Comparison of ENCODE assay signal across 8 mouse cellular contexts in genomic region chr15:102099771-102100160, GRCm38 (mm10). TPM values are rescaled to one million over a fixed set of nuclear protein-coding genes. Genes with fewer than 3 reads are reported as not detected.
DNase-seq lines count a peak whose midpoint lies in the region; ATAC-seq and TF ChIP-seq lines count a peak whose summit lies in the region.

No protein-coding gene starts in this region.

- H3K9ac ChIP-seq in limb, embryonic 14.5 days (ENCODE audit: low read depth, low read length, severe bottlenecking) = peak overlapping the region; percentile 65
- peak overlapping the region; percentile 48 for H3K9ac ChIP-seq in stomach, embryonic 15.5 days

- no peak for DNase-seq in cerebellum, adult 2 months
- DNase-seq in cerebellum, adult 9-11 months = no peak
- no peak for DNase-seq in spleen, adult 2 months (ENCODE audit: low read depth in 1 of 2, low spot score in 2 of 2)
- no peak for DNase-seq in spleen, postnatal 4 days (ENCODE audit: low spot score in 2 of 2)
- no peak for DNase-seq in limb, embryonic 14.5 days (ENCODE audit: low spot score)
- no peak for DNase-seq in gastrocnemius, postnatal 36 days
- DNase-seq in layer of hippocampus, adult 9-10 months (ENCODE audit: low spot score) = no peak

- H3K27me3 ChIP-seq in cerebellum, adult 2 months (ENCODE audit: control insufficient read depth, insufficient read depth, low read length) = no peaks in the 10 kb centered on the region
- H3K27me3 ChIP-seq in spleen, adult 2 months (ENCODE audit: control insufficient read depth, insufficient read depth, low read length) = 0 out of 2 replicates have a peak, but pooled peaks cover 2% of the 10 kb centered on the region
- H3K27me3 ChIP-seq in limb, embryonic 14.5 days (ENCODE audit: control insufficient read depth, insufficient read depth, low read length) = no peaks in the 10 kb centered on the region
- no peaks in the 10 kb centered on the region for H3K27me3 ChIP-seq in stomach, embryonic 15.5 days (replicated peaks)

- no peak for TF ChIP-seq POLR2A in cerebellum, adult 2 months (IDR thresholded peaks at IDR 0.05; ENCODE audit: borderline replicate concordance, insufficient read depth, low read length)
- TF ChIP-seq POLR2A in spleen, adult 2 months (IDR thresholded peaks at IDR 0.05; ENCODE audit: low read depth, low read length) = no peak
- no peak for TF ChIP-seq POLR2A in limb, embryonic 14.5 days (IDR thresholded peaks at IDR 0.05; ENCODE audit: borderline replicate concordance, extremely low read depth, insufficient read depth, insufficient read length)

- H3K4me2 ChIP-seq in limb, embryonic 14.5 days (replicated peaks; ENCODE audit: low read depth, low read length, severe bottlenecking) = peak overlapping the region; percentile 78
- peak overlapping the region; percentile 83 for H3K4me2 ChIP-seq in stomach, embryonic 15.5 days

- no peaks in the 10 kb centered on the region for H3K9me3 ChIP-seq in limb, embryonic 14.5 days (ENCODE audit: control insufficient read depth, low read length)
- no peaks in the 10 kb centered on the region for H3K9me3 ChIP-seq in stomach, embryonic 15.5 days

- H3K4me1 ChIP-seq in cerebellum, adult 2 months (ENCODE audit: control insufficient read depth, insufficient read depth, low read length) = no peaks in the 10 kb centered on the region
- peaks cover 3% of the 10 kb centered on the region for H3K4me1 ChIP-seq in spleen, adult 2 months (ENCODE audit: control insufficient read depth, insufficient read depth, insufficient read length)
- peaks cover 62% of the 10 kb centered on the region for H3K4me1 ChIP-seq in limb, embryonic 14.5 days (ENCODE audit: control insufficient read depth, insufficient read depth, low read length)
- H3K4me1 ChIP-seq in stomach, embryonic 15.5 days = peaks cover 71% of the 10 kb centered on the region

- peaks cover 10% of the 10 kb centered on the region for H3K36me3 ChIP-seq in spleen, adult 2 months (ENCODE audit: control insufficient read depth, insufficient read depth, low read length)
- peaks cover 34% of the 10 kb centered on the region for H3K36me3 ChIP-seq in limb, embryonic 14.5 days (ENCODE audit: control insufficient read depth, insufficient read depth, low read length)
- peaks cover 23% of the 10 kb centered on the region for H3K36me3 ChIP-seq in stomach, embryonic 15.5 days

- intact Hi-C loops in gastrocnemius, postnatal 36 days (cut with DNase I) = no loop called here

- WGBS in cerebellum, adult 2 months = 33% methylated on average over 8 of the region's 8 CpGs
- 37% methylated on average over 8 of the region's 8 CpGs for WGBS in spleen, adult 2 months
- WGBS in limb, embryonic 14.5 days = 22% methylated on average over 8 of the region's 8 CpGs
- 20% methylated on average over 8 of the region's 8 CpGs for WGBS in stomach, embryonic 15.5 days

- ATAC-seq in limb, embryonic 14.5 days (ENCODE audit: low FRiP score, low read depth) = no peak
- no peak; the same call in 1 of the 2 replicates for ATAC-seq in stomach, embryonic 15.5 days (ENCODE audit: insufficient read depth, low FRiP score, low read depth)

- no peak for TF ChIP-seq CTCF in cerebellum, adult 2 months (IDR thresholded peaks at IDR 0.05; ENCODE audit: borderline replicate concordance, insufficient read depth, low read depth, low read length)
- no peak for TF ChIP-seq CTCF in spleen, adult 2 months (IDR thresholded peaks at IDR 0.05; ENCODE audit: extremely low read depth, insufficient read depth, insufficient read length, insufficient replicate concordance)

- H3K27ac ChIP-seq in cerebellum, adult 2 months (ENCODE audit: insufficient read depth, low read length) = no peak overlapping the region
- H3K27ac ChIP-seq in spleen, adult 2 months (ENCODE audit: insufficient read depth, low read length) = 0 out of 2 replicates have a peak overlapping the region, but pooled peaks have one; percentile 16
- peak overlapping the region; percentile 97 for H3K27ac ChIP-seq in limb, embryonic 14.5 days (replicated peaks; ENCODE audit: low read depth, low read length)
- H3K27ac ChIP-seq in stomach, embryonic 15.5 days = peak overlapping the region; percentile 98

- peak overlapping the region; percentile 66 for H3K4me3 ChIP-seq in cerebellum, adult 2 months (replicated peaks; ENCODE audit: insufficient read depth, low read depth, low read length)
- peak overlapping the region; percentile 53; the same call in 1 of the 2 replicates for H3K4me3 ChIP-seq in spleen, adult 2 months (ENCODE audit: extremely low read depth, insufficient read depth, insufficient read length)
- H3K4me3 ChIP-seq in limb, embryonic 14.5 days (replicated peaks; ENCODE audit: low read length) = peak overlapping the region; percentile 59
- H3K4me3 ChIP-seq in stomach, embryonic 15.5 days (replicated peaks) = peak overlapping the region; percentile 69

RNA-seq across cellular contexts. Expression of gene Tns2, which starts 0.4 kb away (rescaled TPM):
- polyA plus RNA-seq in cerebellum, adult 2 months (2012; rRNA removed) = 33.6 and 33.7 TPM in 2 replicates
- 44.5 and 46.3 TPM in 2 replicates for polyA plus RNA-seq in spleen, adult 2 months (2012; rRNA removed)
- polyA plus RNA-seq in limb, embryonic 14.5 days (2012; rRNA removed) = 114 and 134 TPM in 2 replicates
- 62.5 and 66.3 TPM in 2 replicates for polyA plus RNA-seq in limb, embryonic 14.5 days (2014; fragmentation: Nextera tagmentation; extraction: Ambion mirVana)
- polyA plus RNA-seq in stomach, embryonic 15.5 days (2015; fragmentation: Nextera tagmentation; extraction: Ambion mirVana) = 34.6 and 34.7 TPM in 2 replicates
- total RNA-seq in gastrocnemius, postnatal 36 days (2021) = 10 to 100 TPM; 34.7 to 36.0 TPM

RNA-seq across cellular contexts. Expression of gene Eif4b, which starts 26.2 kb away (rescaled TPM):
- polyA plus RNA-seq in cerebellum, adult 2 months (2012; rRNA removed) = 114 TPM in 2 replicates
- polyA plus RNA-seq in spleen, adult 2 months (2012; rRNA removed) = 59.7 and 65.8 TPM in 2 replicates
- 165 and 199 TPM in 2 replicates for polyA plus RNA-seq in limb, embryonic 14.5 days (2012; rRNA removed)
- polyA plus RNA-seq in limb, embryonic 14.5 days (2014; fragmentation: Nextera tagmentation; extraction: Ambion mirVana) = 133 and 134 TPM in 2 replicates
- 107 and 116 TPM in 2 replicates for polyA plus RNA-seq in stomach, embryonic 15.5 days (2015; fragmentation: Nextera tagmentation; extraction: Ambion mirVana)
- 100 to 1,000 TPM; 148 to 169 TPM for total RNA-seq in gastrocnemius, postnatal 36 days (2021)

RNA-seq across cellular contexts. Expression of gene Spryd3, which starts 36.3 kb away (rescaled TPM):
- polyA plus RNA-seq in cerebellum, adult 2 months (2012; rRNA removed) = 159 and 161 TPM in 2 replicates
- polyA plus RNA-seq in spleen, adult 2 months (2012; rRNA removed) = 26.0 and 28.8 TPM in 2 replicates
- polyA plus RNA-seq in limb, embryonic 14.5 days (2012; rRNA removed) = 37.4 and 39.8 TPM in 2 replicates
- polyA plus RNA-seq in limb, embryonic 14.5 days (2014; fragmentation: Nextera tagmentation; extraction: Ambion mirVana) = 18.7 and 18.9 TPM in 2 replicates
- 25.0 and 25.2 TPM in 2 replicates for polyA plus RNA-seq in stomach, embryonic 15.5 days (2015; fragmentation: Nextera tagmentation; extraction: Ambion mirVana)
- 1 to 10 TPM; 6.0 to 6.2 TPM for total RNA-seq in gastrocnemius, postnatal 36 days (2021)

RNA-seq across cellular contexts. Expression of gene Igfbp6, which starts 44.4 kb away (rescaled TPM):
- polyA plus RNA-seq in cerebellum, adult 2 months (2012; rRNA removed) = 15.0 and 18.7 TPM in 2 replicates
- 10.9 and 21.0 TPM in 2 replicates for polyA plus RNA-seq in spleen, adult 2 months (2012; rRNA removed)
- 6.2 and 8.1 TPM in 2 replicates for polyA plus RNA-seq in limb, embryonic 14.5 days (2012; rRNA removed)
- polyA plus RNA-seq in limb, embryonic 14.5 days (2014; fragmentation: Nextera tagmentation; extraction: Ambion mirVana) = 11.7 and 11.9 TPM in 2 replicates
- polyA plus RNA-seq in stomach, embryonic 15.5 days (2015; fragmentation: Nextera tagmentation; extraction: Ambion mirVana) = 13.2 and 18.2 TPM in 2 replicates
- total RNA-seq in gastrocnemius, postnatal 36 days (2021) = 10 to 100 TPM; 42.6 TPM

RNA-seq across cellular contexts. Expression of gene Soat2, which starts 50.6 kb away (rescaled TPM):
- polyA plus RNA-seq in cerebellum, adult 2 months (2012; rRNA removed) = 0.08 TPM in 1 of 2 replicates, not detected in the other
- polyA plus RNA-seq in spleen, adult 2 months (2012; rRNA removed) = 3.2 and 5.4 TPM in 2 replicates
- 0.87 and 1.1 TPM in 2 replicates for polyA plus RNA-seq in limb, embryonic 14.5 days (2012; rRNA removed)
- polyA plus RNA-seq in limb, embryonic 14.5 days (2014; fragmentation: Nextera tagmentation; extraction: Ambion mirVana) = 0.48 and 0.76 TPM in 2 replicates
- 5.9 and 6.2 TPM in 2 replicates for polyA plus RNA-seq in stomach, embryonic 15.5 days (2015; fragmentation: Nextera tagmentation; extraction: Ambion mirVana)
- under 1 TPM in 1 of 2 experiments, not detected in 1; 0.15 TPM for total RNA-seq in gastrocnemius, postnatal 36 days (2021)
